Mouse (Mus musculus) kidney, adult 2 months (tissue): Measurements from ENCODE around the gene Nr4a3.

Experiments used
- CTCF ChIP-seq: fragments of 200-500 bp; conservative IDR thresholded peaks from 2 replicates; pipeline ENCODE4 v1.5.1; 2011; ENCODE audit warnings: low read depth, mild to moderate bottlenecking, control low read depth, low read length, moderate library complexity, mixed read lengths; ENCODE audit not compliant: insufficient read depth, insufficient read length
- POLR2A ChIP-seq: fragments of 200-500 bp; IDR thresholded peaks from one replicate; pipeline ENCODE4 v1.6.1; 2011; ENCODE audit warnings: low read depth, low read length, control low read depth

GRCm38 (mm10) chr4:48130314-48130713 lies 85.4 kb downstream of the Nr4a3 start:
- TF ChIP-seq POLR2A (no peak), CTCF (no peak)
